Comparison of ENCODE assay signal across 14 mouse cellular contexts in the genomic region with DNA sequence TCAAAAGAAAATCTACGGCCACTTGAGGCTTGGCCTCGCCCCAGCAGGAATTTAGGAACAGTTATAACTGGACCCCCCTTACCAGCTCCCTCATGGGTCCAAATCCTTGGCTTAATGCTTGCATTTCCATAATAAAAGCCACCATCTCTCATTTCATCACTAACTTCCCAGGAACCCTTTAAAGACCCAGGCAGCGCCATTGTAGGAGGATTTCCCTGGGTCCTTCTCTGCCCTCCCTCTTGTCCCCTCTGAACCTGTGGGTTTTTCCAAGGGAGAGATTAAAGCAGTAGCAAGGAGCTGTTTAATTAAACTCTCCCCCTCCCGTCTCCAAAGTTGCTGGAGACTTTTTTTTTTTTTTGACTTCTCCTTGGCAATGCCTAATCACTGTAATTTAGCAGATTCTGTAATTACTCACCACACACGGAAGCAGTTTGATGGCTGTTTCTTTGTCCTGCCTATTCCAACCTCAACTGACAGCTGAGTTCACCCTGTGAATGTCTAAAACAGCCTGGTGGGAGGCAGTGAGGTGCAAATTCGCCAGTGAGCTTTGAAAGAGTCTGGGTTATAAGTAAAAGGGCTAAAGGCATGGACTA.
DNase-seq lines count a peak whose midpoint lies in the region; ATAC-seq and TF ChIP-seq lines count a peak whose summit lies in the region.
"Had no signal": no experiment of that assay in that cellular context is flagged by ENCODE, and none has a peak within 500 bp of the region (broad histone marks: within the 10 kb centered on the region; RNA-seq: fewer than 3 reads in every experiment).

No protein-coding gene starts in this region.

- no peaks in the 10 kb centered on the region for H3K36me3 ChIP-seq in kidney, embryonic 16.5 days (ENCODE audit: insufficient read depth, low read length)
- no peaks in the 10 kb centered on the region for H3K36me3 ChIP-seq in forebrain, embryonic 16.5 days (ENCODE audit: control insufficient read depth, insufficient read depth)
- H3K36me3 ChIP-seq in midbrain, embryonic 13.5 days = no peaks in the 10 kb centered on the region
- H3K36me3 ChIP-seq: liver, embryonic 12.5 days had no signal

- H3K4me2 ChIP-seq in kidney, embryonic 16.5 days (replicated peaks; ENCODE audit: low read depth, low read length) = no peak overlapping the region
- H3K4me2 ChIP-seq in forebrain, embryonic 16.5 days (ENCODE audit: low read length) = no peak overlapping the region
- no peak overlapping the region for H3K4me2 ChIP-seq in midbrain, embryonic 13.5 days (replicated peaks)
- H3K4me2 ChIP-seq: liver, embryonic 12.5 days had no signal

- no peak for TF ChIP-seq CTCF in left cerebral cortex, adult 2 months (IDR thresholded peaks at IDR 0.05)

- H3K4me1 ChIP-seq in kidney, embryonic 16.5 days (ENCODE audit: insufficient read depth, low read length) = peaks cover 60% of the 10 kb centered on the region
- H3K4me1 ChIP-seq in forebrain, embryonic 16.5 days (replicated peaks; ENCODE audit: control insufficient read depth, insufficient read depth, low read length) = peaks cover 22% of the 10 kb centered on the region
- peaks cover 49% of the 10 kb centered on the region for H3K4me1 ChIP-seq in midbrain, embryonic 13.5 days (replicated peaks)
- H3K4me1 ChIP-seq: liver, embryonic 12.5 days had no signal

- no peak overlapping the region for H3K9ac ChIP-seq in kidney, embryonic 16.5 days (replicated peaks; ENCODE audit: low read length)
- H3K9ac ChIP-seq in forebrain, embryonic 16.5 days (replicated peaks; ENCODE audit: low read depth, low read length) = no peak overlapping the region
- no peak overlapping the region for H3K9ac ChIP-seq in midbrain, embryonic 13.5 days (replicated peaks)
- H3K9ac ChIP-seq: liver, embryonic 12.5 days had no signal

- peak overlapping the region; percentile 53 for H3K27ac ChIP-seq in kidney, embryonic 16.5 days (ENCODE audit: low read length)
- peak overlapping the region; percentile 48 for H3K27ac ChIP-seq in forebrain, embryonic 16.5 days (ENCODE audit: low read length)
- H3K27ac ChIP-seq in midbrain, embryonic 13.5 days = peak overlapping the region; percentile 55; the same call in 1 of the 2 replicates
- no peak overlapping the region for H3K27ac ChIP-seq in left cerebral cortex, adult 2 months
- H3K27ac ChIP-seq: liver, embryonic 12.5 days had no signal

- no peak overlapping the region for H3K4me3 ChIP-seq in kidney, embryonic 16.5 days (ENCODE audit: low read length)
- H3K4me3 ChIP-seq in forebrain, embryonic 16.5 days (replicated peaks; ENCODE audit: low read length) = no peak overlapping the region
- no peak overlapping the region for H3K4me3 ChIP-seq in midbrain, embryonic 13.5 days (replicated peaks)
- H3K4me3 ChIP-seq in left cerebral cortex, adult 2 months = no peak overlapping the region
- H3K4me3 ChIP-seq: liver, embryonic 12.5 days had no signal

- DNase-seq in kidney, adult 11 months = no peak
- no peak for DNase-seq in left cerebral cortex, adult 2 months (ENCODE audit: extremely low spot score in 1 of 2, low spot score in 2 of 2)
- no peak for DNase-seq in heart, postnatal 14 days
- no peak for DNase-seq in cerebellum, adult 11 months
- DNase-seq: cerebellum, postnatal 14 days; gastrocnemius, postnatal 36 days; right cerebral cortex, postnatal 4 days; thymus, adult 2 months had no signal

- 19% methylated on average over 6 of the region's 6 CpGs for WGBS in kidney, embryonic 16.5 days
- 6% methylated on average over 6 of the region's 6 CpGs for WGBS in forebrain, embryonic 16.5 days
- WGBS in midbrain, embryonic 13.5 days = 7% methylated on average over 6 of the region's 6 CpGs

- H3K9me3 ChIP-seq in kidney, embryonic 16.5 days (ENCODE audit: low read length) = no peaks in the 10 kb centered on the region
- no peaks in the 10 kb centered on the region for H3K9me3 ChIP-seq in forebrain, embryonic 16.5 days (ENCODE audit: control insufficient read depth, low read length)
- no peaks in the 10 kb centered on the region for H3K9me3 ChIP-seq in midbrain, embryonic 13.5 days
- H3K9me3 ChIP-seq: liver, embryonic 12.5 days had no signal

- intact Hi-C loops in left cerebral cortex, adult 2 months (cut with DNase I) = loop anchor here (10.0 kb wide), 1 partner anchor 232 kb away; no protein-coding TSS in a partner anchor
- intact Hi-C loops in heart, postnatal 14 days (cut with DNase I) = no loop called here

- ATAC-seq in kidney, embryonic 16.5 days (ENCODE audit: low FRiP score, low TSS enrichment) = peak; percentile 60; the same call in 1 of the 2 replicates
- ATAC-seq in common myeloid progenitor, adult 5-6 weeks (replicated peaks; ENCODE audit: low read depth, poor library complexity, severe bottlenecking) = 0 out of 2 replicates have a peak, but pooled peaks have one; percentile 15
- ATAC-seq in forebrain, embryonic 16.5 days = peak; percentile 87
- ATAC-seq in midbrain, embryonic 13.5 days = peak; percentile 86
- ATAC-seq: activated CD4-positive, CD25-positive, alpha-beta regulatory T cell, adult 4 months; liver, embryonic 12.5 days had no signal

- no peaks in the 10 kb centered on the region for H3K27me3 ChIP-seq in kidney, embryonic 16.5 days (ENCODE audit: insufficient read depth, low read length)
- H3K27me3 ChIP-seq in forebrain, embryonic 16.5 days (replicated peaks; ENCODE audit: control insufficient read depth, insufficient read depth, low read length) = no peaks in the 10 kb centered on the region
- H3K27me3 ChIP-seq in midbrain, embryonic 13.5 days = peaks cover 46% of the 10 kb centered on the region
- H3K27me3 ChIP-seq: liver, embryonic 12.5 days had no signal

Comparison
In these comparisons a context has a peak if more than half of its experiments do, and no peak if none do; other contexts are left out.
1. ATAC-seq: peak in every context shown above with its lines; median percentile 87 in forebrain, embryonic 16.5 days; 86 in midbrain, embryonic 13.5 days; 60 in kidney, embryonic 16.5 days; 15 in common myeloid progenitor, adult 5-6 weeks.